Mouse (Mus musculus) cerebellum, adult 2 months (tissue): ENCODE results near the gene Rimklb.

ENCODE experiments used
- CTCF ChIP-seq: fragments of 200-500 bp; IDR thresholded peaks from 2 replicates; pipeline ENCODE4 v1.5.1; 2011; ENCODE audit warnings: low read depth, mild to moderate bottlenecking, control low read depth, low read length, moderate library complexity, borderline replicate concordance; ENCODE audit not compliant: insufficient read depth
- POLR2A ChIP-seq: fragments of 200-500 bp; IDR thresholded peaks from 2 replicates; pipeline ENCODE4 v1.6.1; 2011; ENCODE audit warnings: low read length, control low read depth, borderline replicate concordance; ENCODE audit not compliant: insufficient read depth

- TF ChIP-seq POLR2A (no peak), CTCF (no peak)
Observed at GRCm38 (mm10) chr6:122514312-122514711, 15.8 kb upstream of the Rimklb start.
